Mouse (Mus musculus): ENCODE data around the gene Srprb. TPM values are rescaled to one million over a fixed set of nuclear protein-coding genes. Genes with fewer than 3 reads are reported as not detected.

The Srprb gene
- polyA plus RNA-seq, 1 experiment, result 36.4 TPM

DNA sequence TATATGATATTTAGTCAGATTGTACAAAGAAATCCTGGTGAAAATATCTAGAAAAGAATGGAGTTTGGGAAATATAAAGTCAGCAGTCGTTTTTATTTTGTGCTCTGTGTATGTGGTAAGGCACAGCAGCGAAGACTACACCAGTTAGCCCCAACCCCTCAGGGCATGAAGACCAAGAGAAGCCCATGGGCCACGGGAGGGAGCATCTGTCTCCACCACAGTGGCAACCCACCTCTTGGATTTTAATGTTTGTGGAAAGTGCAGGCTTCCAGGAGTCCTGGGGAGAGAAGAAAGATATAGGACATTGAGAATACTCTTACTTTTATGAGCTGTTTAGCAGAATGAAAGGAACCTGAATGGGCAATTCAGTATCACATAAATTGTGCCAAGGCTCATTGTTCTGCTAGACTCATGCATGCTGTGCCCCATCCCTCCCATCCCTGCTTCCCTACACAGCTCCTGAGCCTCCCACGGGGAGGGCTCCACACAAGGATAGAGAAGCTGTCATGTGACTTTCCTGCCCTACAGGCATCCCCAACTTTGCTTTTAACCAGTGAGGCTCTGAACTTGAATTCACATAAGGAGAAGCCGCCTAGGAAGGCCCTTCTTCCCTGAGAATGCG lies 7.0 kb upstream of the Srprb start:
- H3K36me3 ChIP-seq (ENCODE audit: control insufficient read depth, insufficient read depth, low read length), result no peaks in the 10 kb centered on the region
- no peaks in the 10 kb centered on the region for H3K4me1 ChIP-seq (ENCODE audit: control insufficient read depth, insufficient read depth, insufficient read length, low read length)
- H3K27me3 ChIP-seq (ENCODE audit: control insufficient read depth, insufficient read depth, low read length), result no peaks in the 10 kb centered on the region
- no peak for TF ChIP-seq CTCF (IDR thresholded peaks at IDR 0.05; ENCODE audit: extremely low read depth, insufficient read length, insufficient replicate concordance, low read depth, low read length)
- no peak for TF ChIP-seq POLR2A (IDR thresholded peaks at IDR 0.05; ENCODE audit: low read depth, low read length)
- 72% methylated on average over 6 of the region's 6 CpGs for WGBS
- H3K27ac ChIP-seq (ENCODE audit: insufficient read depth, low read depth, low read length), result no peak overlapping the region
- peak overlapping the region; percentile 34; the same call in 1 of the 2 replicates for H3K4me3 ChIP-seq (ENCODE audit: low read depth, low read length)

DNA sequence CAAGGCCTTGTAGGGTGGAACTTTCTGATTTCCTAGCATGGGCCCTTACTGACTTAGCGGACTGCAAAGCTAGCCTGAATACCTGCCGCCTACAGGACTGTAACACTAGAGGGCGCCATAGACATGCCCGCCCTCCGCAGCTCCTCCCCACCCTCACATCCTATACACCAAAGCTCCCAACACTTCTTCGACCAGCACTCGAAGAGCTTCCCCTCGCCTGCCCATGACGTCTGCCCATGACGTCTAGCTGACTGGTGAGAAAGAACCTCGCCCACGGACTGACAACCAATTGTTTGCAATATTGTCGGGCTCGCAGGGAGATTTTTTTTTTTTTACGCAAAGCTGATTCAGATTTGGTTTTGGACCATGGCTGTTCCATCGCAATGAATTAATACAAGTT lies 5.9 kb upstream of the Srprb start:
- no peak overlapping the region for H3K27ac ChIP-seq (ENCODE audit: insufficient read depth, low read depth, low read length)
- H3K27me3 ChIP-seq (ENCODE audit: control insufficient read depth, insufficient read depth, low read length), result no peaks in the 10 kb centered on the region
- TF ChIP-seq CTCF (IDR thresholded peaks at IDR 0.05; ENCODE audit: extremely low read depth, insufficient read length, insufficient replicate concordance, low read depth, low read length) (peak; percentile 95), POLR2A (IDR thresholded peaks at IDR 0.05; ENCODE audit: low read depth, low read length) (no peak)
- peak overlapping the region; percentile 40 for H3K4me3 ChIP-seq (ENCODE audit: low read depth, low read length)
- no peaks in the 10 kb centered on the region for H3K4me1 ChIP-seq (ENCODE audit: control insufficient read depth, insufficient read depth, insufficient read length, low read length)
- WGBS, result 7% methylated on average over 16 of the region's 16 CpGs
- H3K36me3 ChIP-seq (ENCODE audit: control insufficient read depth, insufficient read depth, low read length), result no peaks in the 10 kb centered on the region

DNA sequence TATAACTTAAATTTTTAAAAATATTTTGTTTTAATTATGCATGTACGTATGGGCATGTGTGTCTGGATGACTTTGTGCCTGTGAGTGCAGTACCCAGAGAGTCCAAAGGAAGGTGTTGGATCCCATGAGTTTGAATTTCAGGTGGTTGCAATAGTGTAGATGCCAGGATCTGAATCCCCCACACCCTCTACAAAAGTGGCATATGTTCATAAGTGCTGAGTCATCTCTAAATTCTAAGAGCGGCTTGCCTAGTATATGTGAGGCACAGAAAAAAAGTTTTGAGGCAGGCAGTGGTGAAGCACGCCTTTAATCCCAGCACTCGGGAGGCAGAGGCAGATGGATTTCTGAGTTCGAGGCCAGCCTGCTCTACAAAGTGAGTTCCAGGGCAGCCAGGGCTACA lies 3.8 kb upstream of the Srprb start:
- H3K4me1 ChIP-seq (ENCODE audit: control insufficient read depth, insufficient read depth, insufficient read length, low read length), result no peaks in the 10 kb centered on the region
- no peaks in the 10 kb centered on the region for H3K27me3 ChIP-seq (ENCODE audit: control insufficient read depth, insufficient read depth, low read length)
- H3K36me3 ChIP-seq (ENCODE audit: control insufficient read depth, insufficient read depth, low read length), result no peaks in the 10 kb centered on the region
- H3K4me3 ChIP-seq (ENCODE audit: low read depth, low read length), result no peak overlapping the region
- no peak overlapping the region for H3K27ac ChIP-seq (ENCODE audit: insufficient read depth, low read depth, low read length)
- WGBS, result 93% methylated on average over 5 of the region's 5 CpGs
- TF ChIP-seq CTCF (IDR thresholded peaks at IDR 0.05; ENCODE audit: extremely low read depth, insufficient read length, insufficient replicate concordance, low read depth, low read length) (no peak), POLR2A (IDR thresholded peaks at IDR 0.05; ENCODE audit: low read depth, low read length) (no peak)

DNA sequence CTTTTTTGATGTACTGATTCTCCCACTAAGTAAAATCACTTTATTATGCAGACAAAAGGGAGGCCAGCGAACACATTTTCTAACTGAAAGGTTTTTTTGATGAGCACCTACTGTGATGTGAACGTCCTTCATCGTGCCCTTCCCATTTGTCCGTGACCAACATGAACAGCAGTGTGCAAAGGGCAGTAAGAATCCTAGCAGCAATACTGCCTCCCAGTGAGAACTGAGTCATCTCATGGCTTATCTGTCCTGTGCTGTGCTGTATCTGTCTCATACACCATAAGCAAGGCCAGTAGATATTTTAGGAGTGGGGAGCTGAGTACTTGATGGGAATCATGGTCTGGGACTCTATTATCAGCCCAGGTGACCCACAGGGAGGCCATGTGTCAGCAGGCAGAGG lies 13.5 kb downstream of the Srprb start:
- WGBS, result 93% methylated on average over 4 of the region's 4 CpGs
- Histone ChIP-seq H3K4me3 (ENCODE audit: low read depth, low read length) (no peak overlapping the region), H3K36me3 (ENCODE audit: control insufficient read depth, insufficient read depth, low read length) (peaks cover 38% of the 10 kb centered on the region), H3K4me1 (ENCODE audit: control insufficient read depth, insufficient read depth, insufficient read length, low read length) (no peaks in the 10 kb centered on the region), H3K27me3 (ENCODE audit: control insufficient read depth, insufficient read depth, low read length) (no peaks in the 10 kb centered on the region), H3K27ac (ENCODE audit: insufficient read depth, low read depth, low read length) (no peak overlapping the region)
- no peak for TF ChIP-seq CTCF (IDR thresholded peaks at IDR 0.05; ENCODE audit: extremely low read depth, insufficient read length, insufficient replicate concordance, low read depth, low read length)
- TF ChIP-seq POLR2A (IDR thresholded peaks at IDR 0.05; ENCODE audit: low read depth, low read length), result no peak

DNA sequence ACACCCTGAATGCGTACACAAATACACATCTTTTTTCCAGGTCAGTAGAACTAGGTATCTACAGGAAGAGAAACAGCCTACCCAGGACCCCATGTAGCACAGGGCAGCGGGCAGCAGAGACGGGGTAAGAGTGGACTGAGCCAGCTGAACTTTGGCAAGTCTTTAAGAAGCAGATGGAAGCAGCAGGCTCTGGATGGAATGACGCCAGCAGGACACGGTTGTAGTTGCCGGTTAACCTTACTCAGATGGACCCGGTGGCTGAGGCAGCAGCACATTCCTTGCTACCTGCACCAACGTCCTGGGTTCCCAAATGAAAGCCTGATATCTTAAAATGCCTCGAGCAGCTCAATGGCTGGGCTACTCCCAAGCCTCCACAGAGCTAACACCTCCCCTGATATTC lies 15.2 kb downstream of the Srprb start:
- no peaks in the 10 kb centered on the region for H3K4me1 ChIP-seq (ENCODE audit: control insufficient read depth, insufficient read depth, insufficient read length, low read length)
- 42% methylated on average over 9 of the region's 9 CpGs for WGBS
- no peak overlapping the region for H3K27ac ChIP-seq (ENCODE audit: insufficient read depth, low read depth, low read length)
- no peaks in the 10 kb centered on the region for H3K27me3 ChIP-seq (ENCODE audit: control insufficient read depth, insufficient read depth, low read length)
- no peak for TF ChIP-seq POLR2A (IDR thresholded peaks at IDR 0.05; ENCODE audit: low read depth, low read length)
- no peak for TF ChIP-seq CTCF (IDR thresholded peaks at IDR 0.05; ENCODE audit: extremely low read depth, insufficient read length, insufficient replicate concordance, low read depth, low read length)
- H3K4me3 ChIP-seq (ENCODE audit: low read depth, low read length), result no peak overlapping the region
- H3K36me3 ChIP-seq (ENCODE audit: control insufficient read depth, insufficient read depth, low read length), result peaks cover 25% of the 10 kb centered on the region

DNA sequence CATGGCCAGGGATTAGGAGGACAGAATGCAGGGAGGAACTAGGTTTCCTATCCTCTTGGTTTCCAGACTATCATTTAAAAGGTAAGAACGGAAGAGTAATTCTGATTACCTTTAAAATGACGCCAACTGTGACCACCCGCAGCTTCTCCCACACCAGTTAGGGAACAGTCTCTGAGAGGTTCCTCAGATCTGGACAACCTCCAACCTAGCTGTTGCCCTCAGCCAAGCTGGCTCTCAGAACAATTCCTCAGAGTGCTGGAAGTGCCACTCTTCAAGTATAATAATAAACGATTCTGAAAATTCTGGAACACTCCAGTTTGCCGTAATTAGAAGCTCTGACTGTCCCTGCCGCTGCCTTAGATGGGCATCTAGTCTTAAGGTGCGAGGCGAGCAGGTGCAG lies 16.0 kb downstream of the Srprb start:
- Histone ChIP-seq H3K27ac (ENCODE audit: insufficient read depth, low read depth, low read length) (no peak overlapping the region), H3K36me3 (ENCODE audit: control insufficient read depth, insufficient read depth, low read length) (peaks cover 18% of the 10 kb centered on the region), H3K27me3 (ENCODE audit: control insufficient read depth, insufficient read depth, low read length) (no peaks in the 10 kb centered on the region), H3K4me3 (ENCODE audit: low read depth, low read length) (no peak overlapping the region), H3K4me1 (ENCODE audit: control insufficient read depth, insufficient read depth, insufficient read length, low read length) (no peaks in the 10 kb centered on the region; the same call in 1 of the 2 replicates)
- TF ChIP-seq CTCF (IDR thresholded peaks at IDR 0.05; ENCODE audit: extremely low read depth, insufficient read length, insufficient replicate concordance, low read depth, low read length), result no peak
- TF ChIP-seq POLR2A (IDR thresholded peaks at IDR 0.05; ENCODE audit: low read depth, low read length), result no peak
- WGBS, result 88% methylated on average over 8 of the region's 8 CpGs

DNA sequence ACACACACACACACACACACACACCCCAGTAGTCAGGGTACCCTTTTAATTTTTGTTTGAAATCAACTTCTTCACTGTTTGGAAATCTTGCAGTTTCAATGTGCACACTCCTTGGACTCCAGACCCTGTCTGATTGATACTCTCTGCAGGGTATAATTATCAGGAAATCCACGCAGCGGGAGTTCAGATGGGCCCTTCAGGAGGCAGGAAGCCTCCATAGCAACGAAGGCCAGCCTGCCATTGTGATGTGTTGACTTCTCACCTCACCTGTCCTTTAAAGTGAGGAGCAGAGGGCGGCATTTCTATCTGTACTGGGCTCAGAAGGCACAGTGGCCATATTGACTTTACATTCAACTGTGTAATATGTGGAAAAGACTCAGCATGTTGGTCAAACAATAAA lies 17.1 kb downstream of the Srprb start:
- no peak for TF ChIP-seq CTCF (IDR thresholded peaks at IDR 0.05; ENCODE audit: extremely low read depth, insufficient read length, insufficient replicate concordance, low read depth, low read length)
- no peak for TF ChIP-seq POLR2A (IDR thresholded peaks at IDR 0.05; ENCODE audit: low read depth, low read length)
- Histone ChIP-seq H3K27ac (ENCODE audit: insufficient read depth, low read depth, low read length) (no peak overlapping the region), H3K36me3 (ENCODE audit: control insufficient read depth, insufficient read depth, low read length) (peaks cover 11% of the 10 kb centered on the region), H3K27me3 (ENCODE audit: control insufficient read depth, insufficient read depth, low read length) (no peaks in the 10 kb centered on the region), H3K4me1 (ENCODE audit: control insufficient read depth, insufficient read depth, insufficient read length, low read length) (no peaks in the 10 kb centered on the region; the same call in 1 of the 2 replicates), H3K4me3 (ENCODE audit: low read depth, low read length) (no peak overlapping the region)
- WGBS, result 66% methylated on average over 4 of the region's 4 CpGs

Measured in small intestine, adult 2 months (tissue).